Mouse (Mus musculus): ENCODE measurements around the gene Dtd2.
A peak's percentile ranks its signal among the peaks of the same experiment; 100 is the strongest.

DNA sequence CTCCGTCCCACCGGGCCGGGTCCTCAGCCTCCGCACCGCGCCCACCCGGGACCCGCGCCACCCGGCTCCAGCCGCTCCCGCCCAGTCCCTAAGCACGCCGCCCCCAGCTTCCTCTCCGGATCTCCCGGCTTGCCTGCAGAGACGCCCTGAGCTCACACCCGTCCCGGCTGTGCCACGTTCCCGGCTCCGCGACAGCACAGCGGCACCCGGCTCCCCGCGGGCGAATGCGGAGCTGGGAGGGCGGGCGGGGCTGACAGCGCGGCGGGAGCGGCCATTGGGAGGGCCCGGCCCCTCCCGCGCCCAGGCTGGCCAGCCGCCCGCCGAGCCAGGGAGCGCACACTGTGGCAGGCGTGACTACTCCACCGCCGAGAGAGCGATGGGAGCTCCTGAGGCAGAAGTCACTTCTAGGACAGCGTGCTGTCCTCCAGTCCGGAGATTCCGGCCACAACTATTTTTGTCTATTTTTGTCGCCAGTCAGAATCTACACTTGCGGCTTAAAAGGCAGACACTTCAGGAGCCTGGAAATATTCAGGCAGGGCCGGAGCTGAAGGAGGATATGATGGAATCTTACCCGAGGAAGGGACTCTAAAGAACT is 35.1 kb downstream of the Dtd2 start, which contains the start of gene Heatr5a:
- peak; percentile 84; the same call in 1 of the 2 replicates for TF ChIP-seq POLR2A (IDR thresholded peaks at IDR 0.05; ENCODE audit: borderline replicate concordance, control insufficient read depth, low read depth, low read length)
- TF ChIP-seq CTCF (IDR thresholded peaks at IDR 0.05; ENCODE audit: control insufficient read depth, insufficient read depth, low read length), result no peak
